Mouse (Mus musculus) embryonic fibroblast, embryonic 13.5 days (primary cell): ENCODE results near the gene Ankrd53.

ENCODE experiments used
- CTCF ChIP-seq: IDR thresholded peaks from 2 replicates; pipeline ENCODE4 v1.5.1; 2011; ENCODE audit warnings: mild to moderate bottlenecking, control low read depth, low read length, moderate library complexity, borderline replicate concordance; ENCODE audit not compliant: insufficient read depth
- POLR2A ChIP-seq: IDR thresholded peaks from 2 replicates; pipeline ENCODE4 v1.6.1; 2011; ENCODE audit warnings: low read depth, mild to moderate bottlenecking, control low read depth, low read length, moderate library complexity

GRCm38 (mm10) chr6:83729350-83729970, 33.0 kb upstream of the Ankrd53 start:
- no peak for TF ChIP-seq CTCF
- TF ChIP-seq POLR2A: no peak
